Mouse (Mus musculus) T-helper 1 cell (primary cell): ENCODE measurements around the gene Hecw2.

ENCODE experiments used
- in situ Hi-C: fragments of 300-600 bp; cut with MboI, MseI; formaldehyde crosslinking; loops from one replicate; pipeline ENCODE4 v1.15.1; 2025; ENCODE audit warnings: high pct_unique_total_duplicates

The Hecw2 gene

GRCm38 (mm10) chr1:53986185-53986892 is 208.6 kb downstream of the Hecw2 start:
- in situ Hi-C loops, result no loop called here

GRCm38 (mm10) chr1:53978514-53978831 is 216.5 kb downstream of the Hecw2 start:
- in situ Hi-C loops, result no loop called here

GRCm38 (mm10) chr1:53977806-53978513 is 217.0 kb downstream of the Hecw2 start:
- in situ Hi-C loops, result no loop called here

- in situ Hi-C loops, result no loop called here
Observed at GRCm38 (mm10) chr1:53976721-53977120, 218.2 kb downstream of the Hecw2 start.

GRCm38 (mm10) chr1:53976100-53976499 is 218.9 kb downstream of the Hecw2 start:
- in situ Hi-C loops, result no loop called here

- in situ Hi-C loops, result no loop called here
Observed at GRCm38 (mm10) chr1:53974941-53975340, 220.0 kb downstream of the Hecw2 start.

- in situ Hi-C loops, result no loop called here
Observed at GRCm38 (mm10) chr1:53970326-53970977, 224.5 kb downstream of the Hecw2 start.

GRCm38 (mm10) chr1:53952395-53952794 is 242.6 kb downstream of the Hecw2 start:
- in situ Hi-C loops, result no loop called here

GRCm38 (mm10) chr1:53945815-53946214 is 249.2 kb downstream of the Hecw2 start:
- in situ Hi-C loops, result no loop called here

- in situ Hi-C loops, result no loop called here
Observed at GRCm38 (mm10) chr1:53942468-53942867, 252.5 kb downstream of the Hecw2 start.

GRCm38 (mm10) chr1:53941528-53941927 is 253.4 kb downstream of the Hecw2 start:
- in situ Hi-C loops, result no loop called here

GRCm38 (mm10) chr1:53940268-53941017 is 254.5 kb downstream of the Hecw2 start:
- in situ Hi-C loops, result no loop called here

- in situ Hi-C loops, result no loop called here
Observed at GRCm38 (mm10) chr1:53939291-53939690, 255.7 kb downstream of the Hecw2 start.

- in situ Hi-C loops, result no loop called here
Observed at GRCm38 (mm10) chr1:53933308-53933707, 261.7 kb downstream of the Hecw2 start.

GRCm38 (mm10) chr1:53931314-53931713 is 263.7 kb downstream of the Hecw2 start:
- in situ Hi-C loops, result no loop called here

- in situ Hi-C loops, result no loop called here
Observed at GRCm38 (mm10) chr1:53927605-53928004, 267.4 kb downstream of the Hecw2 start.

GRCm38 (mm10) chr1:53925149-53925901 is 269.6 kb downstream of the Hecw2 start:
- in situ Hi-C loops, result no loop called here

GRCm38 (mm10) chr1:53911848-53912247 is 283.1 kb downstream of the Hecw2 start:
- in situ Hi-C loops, result loop anchor here (5.0 kb wide), 1 partner anchor 425 kb away; no protein-coding TSS in a partner anchor

- in situ Hi-C loops, result loop anchor here (5.0 kb wide), 1 partner anchor 427 kb away; no protein-coding TSS in a partner anchor
Observed at GRCm38 (mm10) chr1:53910251-53910650, 284.7 kb downstream of the Hecw2 start.

GRCm38 (mm10) chr1:53909118-53909517 is 285.9 kb downstream of the Hecw2 start:
- in situ Hi-C loops, result no loop called here

GRCm38 (mm10) chr1:53906175-53906574 is 288.8 kb downstream of the Hecw2 start:
- in situ Hi-C loops, result no loop called here
